Mouse (Mus musculus) limb, embryonic 12.5 days (tissue): Measurements from ENCODE around the gene C1ql1. TPM values are rescaled to one million over a fixed set of nuclear protein-coding genes. Genes with fewer than 3 reads are reported as not detected.
A peak's percentile ranks its signal among the peaks of the same experiment; 100 is the strongest.
"Not testable (repeated sequence)": the region's sequence is repeated elsewhere in the genome, so short reads cannot be mapped to it uniquely, and the experiment has no call there.

Source experiments
- ATAC-seq: fragments of 200-750 bp; cut with Nextera tagmentation; 2 replicates; pipeline ENCODE4 v1.8.0; 2017; ENCODE audit warnings: low read depth, moderate TSS enrichment; ENCODE audit not compliant: insufficient number of reproducible peaks, insufficient read depth, low FRiP score, low TSS enrichment
- H3K27ac ChIP-seq: fragments of 300-500 bp; sonication (generic); 2 replicates; pipeline ENCODE4 v1.5.1; 2016; ENCODE audit warnings: mild to moderate bottlenecking, moderate library complexity
- H3K27me3 ChIP-seq: fragments of 300-500 bp; sonication (generic); 2 replicates; pipeline ENCODE4 v1.6.1; 2016; ENCODE audit warnings: mild to moderate bottlenecking, moderate library complexity
- H3K36me3 ChIP-seq: fragments of 300-500 bp; sonication (generic); 2 replicates; pipeline ENCODE4 v1.6.1; 2016; ENCODE audit warnings: mild to moderate bottlenecking, moderate library complexity
- H3K4me1 ChIP-seq: fragments of 300-500 bp; sonication (generic); replicated peaks from 2 replicates; pipeline ENCODE4 v1.6.1; 2016
- H3K4me2 ChIP-seq: fragments of 300-500 bp; sonication (generic); 2 replicates; pipeline ENCODE4 v1.6.1; 2016; ENCODE audit warnings: mild to moderate bottlenecking, moderate library complexity
- H3K4me3 ChIP-seq: fragments of 300-500 bp; sonication (generic); replicated peaks from 2 replicates; pipeline ENCODE4 v1.5.1; 2016; ENCODE audit warnings: mild to moderate bottlenecking
- H3K9ac ChIP-seq: fragments of 300-500 bp; sonication (generic); replicated peaks from 2 replicates; pipeline ENCODE4 v1.6.1; 2016; ENCODE audit warnings: mild to moderate bottlenecking, moderate library complexity
- H3K9me3 ChIP-seq: fragments of 300-500 bp; sonication (generic); 2 replicates; pipeline ENCODE4 v1.6.1; 2016; ENCODE audit warnings: mild to moderate bottlenecking, moderate library complexity
- WGBS: fragments of 180-500 bp; shearing (Covaris S2); methylation state at CpG from one replicate; pipeline ENCODE4 v1.1.7; 2016; 5-methylcytosine and 5-hydroxymethylcytosine counted together
- polyA plus RNA-seq: library from polyadenylated mRNA; unstranded; fragments of >200 nt; fragmentation: Nextera tagmentation; extraction: Ambion mirVana; gene quantifications from 2 replicates; pipeline ENCODE4 v1.2.1, GENCODE M21; 2016

Gene C1ql1
- polyA plus RNA-seq, 1 experiment from 2014 or later: 1.3 TPM

- Histone ChIP-seq H3K4me3 (no peak overlapping the region), H3K27ac (no peak overlapping the region), H3K9me3 (no peaks in the 10 kb centered on the region), H3K4me1 (no peaks in the 10 kb centered on the region; the same call in 1 of the 2 replicates), H3K27me3 (peaks cover 9% of the 10 kb centered on the region; the same call in 1 of the 2 replicates), H3K36me3 (no peaks in the 10 kb centered on the region), H3K4me2 (no peak overlapping the region), H3K9ac (no peak overlapping the region)
- ATAC-seq: no peak
- 47% methylated on average over 6 of the region's 6 CpGs for WGBS
Observed at GRCm38 (mm10) chr11:102978052-102978666, 31.7 kb upstream of the C1ql1 start.

DNA sequence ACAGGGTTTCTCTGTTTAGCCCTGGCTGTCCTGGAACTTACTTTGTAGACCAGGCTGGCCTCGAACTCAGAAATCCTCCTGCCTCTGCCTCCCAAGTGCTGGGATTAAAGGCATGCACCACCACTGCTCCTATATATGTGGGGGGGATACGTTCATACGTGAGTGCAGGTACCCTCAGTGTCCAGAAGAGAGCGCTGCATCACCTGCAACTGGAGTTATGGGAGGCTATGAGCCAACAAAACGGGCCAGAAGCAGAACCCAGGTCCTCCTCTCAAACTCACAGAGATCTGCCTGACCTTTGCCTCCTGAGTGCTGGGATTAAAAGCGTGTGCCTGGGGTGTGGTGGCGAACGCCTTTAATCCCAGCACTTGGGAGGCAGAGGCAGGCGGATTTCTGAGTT is 29.5 kb upstream of the C1ql1 start:
- not testable (repeated sequence) for H3K27ac ChIP-seq, ATAC-seq, H3K9me3 ChIP-seq, H3K36me3 ChIP-seq, H3K4me1 ChIP-seq, H3K9ac ChIP-seq, H3K4me3 ChIP-seq, H3K4me2 ChIP-seq
- 82% methylated on average over 9 of the region's 9 CpGs for WGBS
- H3K27me3 ChIP-seq: peaks cover 24% of the 10 kb centered on the region

GRCm38 (mm10) chr11:102972326-102972725 is 25.8 kb upstream of the C1ql1 start:
- Histone ChIP-seq H3K4me3 (no peak overlapping the region), H3K9me3 (no peaks in the 10 kb centered on the region), H3K4me1 (peaks cover 7% of the 10 kb centered on the region), H3K9ac (no peak overlapping the region), H3K27me3 (peaks cover 42% of the 10 kb centered on the region), H3K36me3 (no peaks in the 10 kb centered on the region), H3K4me2 (no peak overlapping the region), H3K27ac (no peak overlapping the region)
- 79% methylated on average over 1 of the region's 1 CpGs for WGBS
- no peak for ATAC-seq

- no peaks in the 10 kb centered on the region for H3K9me3 ChIP-seq
- H3K36me3 ChIP-seq: no peaks in the 10 kb centered on the region
- peak overlapping the region; percentile 12; the same call in 1 of the 2 replicates for H3K27ac ChIP-seq
- peaks cover 42% of the 10 kb centered on the region for H3K27me3 ChIP-seq
- ATAC-seq: no peak
- no peak overlapping the region for H3K4me3 ChIP-seq
- peaks cover 7% of the 10 kb centered on the region for H3K4me1 ChIP-seq
- H3K9ac ChIP-seq: no peak overlapping the region
- no peak overlapping the region for H3K4me2 ChIP-seq
- WGBS: 50% methylated on average over 5 of the region's 5 CpGs
Observed at GRCm38 (mm10) chr11:102971604-102972003, 25.1 kb upstream of the C1ql1 start.

- Histone ChIP-seq H3K4me1 (peaks cover 23% of the 10 kb centered on the region), H3K9ac (no peak overlapping the region), H3K4me3 (no peak overlapping the region), H3K36me3 (no peaks in the 10 kb centered on the region), H3K4me2 (no peak overlapping the region), H3K27me3 (peaks cover 15% of the 10 kb centered on the region; the same call in 1 of the 2 replicates), H3K27ac (no peak overlapping the region), H3K9me3 (no peaks in the 10 kb centered on the region)
- WGBS: 67% methylated on average over 16 of the region's 16 CpGs
- peak; percentile 60; the same call in 1 of the 2 replicates for ATAC-seq
Observed at GRCm38 (mm10) chr11:102964547-102965091, 18.1 kb upstream of the C1ql1 start.

- Histone ChIP-seq H3K27ac (peak overlapping the region; percentile 76), H3K4me1 (peaks cover 23% of the 10 kb centered on the region), H3K9ac (peak overlapping the region; percentile 53), H3K9me3 (no peaks in the 10 kb centered on the region), H3K27me3 (peaks cover 13% of the 10 kb centered on the region; the same call in 1 of the 2 replicates), H3K36me3 (no peaks in the 10 kb centered on the region), H3K4me2 (peak overlapping the region; percentile 50), H3K4me3 (peak overlapping the region; percentile 23; the same call in 1 of the 2 replicates)
- ATAC-seq: no peak
- 20% methylated on average over 24 of the region's 24 CpGs for WGBS
Observed at GRCm38 (mm10) chr11:102963855-102964546, 17.5 kb upstream of the C1ql1 start.

DNA sequence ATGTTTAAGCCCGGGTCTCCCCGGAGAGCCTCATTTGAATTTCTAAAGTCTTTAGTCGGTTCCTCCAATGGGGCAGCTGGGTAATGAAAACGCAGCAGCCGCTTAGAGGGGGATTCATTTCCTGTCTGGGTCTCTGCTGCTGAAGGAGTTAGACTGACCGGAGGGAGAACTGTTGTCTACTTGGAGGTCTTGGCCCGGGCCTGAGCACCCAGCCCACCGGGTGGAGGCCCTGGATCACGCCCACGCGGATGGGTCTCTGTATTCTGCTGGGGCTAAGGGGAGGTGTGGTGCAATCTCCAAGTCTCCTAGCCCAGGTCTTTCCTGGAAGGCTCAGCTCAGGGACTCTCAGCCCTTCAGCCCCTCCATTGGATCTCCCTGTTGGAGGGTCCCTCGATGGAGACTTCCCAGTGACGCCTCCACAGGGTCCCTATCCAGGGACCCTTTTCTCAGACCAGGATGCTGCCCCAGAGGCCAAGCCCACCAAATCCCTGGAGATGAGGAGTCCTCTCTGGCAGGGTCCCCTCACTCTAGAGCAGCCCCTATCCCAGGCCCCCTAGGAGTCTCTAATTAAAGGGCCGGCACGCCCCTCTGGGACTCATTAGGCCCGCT is 16.9 kb upstream of the C1ql1 start:
- ATAC-seq: peak; percentile 60
- Histone ChIP-seq H3K4me1 (peaks cover 23% of the 10 kb centered on the region), H3K27ac (peak overlapping the region; percentile 76), H3K9ac (peak overlapping the region; percentile 53), H3K4me2 (peak overlapping the region; percentile 50), H3K36me3 (no peaks in the 10 kb centered on the region), H3K4me3 (peak overlapping the region; percentile 23), H3K27me3 (peaks cover 13% of the 10 kb centered on the region; the same call in 1 of the 2 replicates), H3K9me3 (no peaks in the 10 kb centered on the region)
- WGBS: 2% methylated on average over 16 of the region's 16 CpGs

DNA sequence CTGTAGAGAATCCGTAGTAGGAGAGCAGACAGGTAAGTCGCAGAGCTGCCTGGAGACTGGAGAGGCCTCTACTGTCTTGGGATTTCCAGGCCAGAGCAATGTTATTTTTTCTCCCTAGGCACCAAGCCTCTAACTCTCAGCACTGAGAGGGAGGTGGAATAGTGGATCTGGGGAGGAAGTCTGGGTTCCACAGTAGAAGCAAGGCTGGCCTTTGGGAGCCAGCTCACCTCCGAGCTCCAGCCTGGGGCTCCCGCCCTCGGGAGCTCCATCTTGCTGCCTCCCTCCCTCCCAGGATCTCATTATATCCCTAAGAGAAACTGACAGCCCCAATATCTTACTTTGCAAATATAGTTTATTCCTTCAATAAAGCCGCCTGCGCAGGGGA is 16.4 kb upstream of the C1ql1 start:
- peak overlapping the region; percentile 50 for H3K4me2 ChIP-seq
- H3K4me3 ChIP-seq: no peak overlapping the region
- 28% methylated on average over 7 of the region's 7 CpGs for WGBS
- 0 out of 2 replicates have a peak overlapping the region, but pooled peaks have one; percentile 53 for H3K9ac ChIP-seq
- H3K27ac ChIP-seq: peak overlapping the region; percentile 76
- no peaks in the 10 kb centered on the region for H3K36me3 ChIP-seq
- no peaks in the 10 kb centered on the region for H3K9me3 ChIP-seq
- no peak for ATAC-seq
- H3K4me1 ChIP-seq: peaks cover 23% of the 10 kb centered on the region
- peaks cover 9% of the 10 kb centered on the region; the same call in 1 of the 2 replicates for H3K27me3 ChIP-seq

DNA sequence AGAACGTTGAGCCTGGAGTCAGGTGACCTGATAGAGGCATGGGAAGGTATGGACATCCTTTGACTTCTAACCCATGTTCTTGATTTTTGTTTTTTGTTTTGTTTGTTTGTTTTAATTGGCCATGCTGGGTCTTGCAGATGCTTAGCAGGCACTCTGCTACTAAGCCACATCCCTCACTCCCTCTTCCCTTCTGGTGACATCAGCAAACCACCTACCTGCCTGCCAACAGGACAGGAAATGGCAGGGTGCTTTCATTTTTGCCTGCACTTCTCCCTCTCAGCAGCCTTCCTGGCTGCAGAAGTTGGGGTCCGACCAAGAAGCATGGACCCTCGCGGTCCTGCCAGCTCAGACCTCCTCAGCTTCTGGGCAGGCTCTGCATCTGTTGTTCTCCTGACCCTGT is 14.6 kb upstream of the C1ql1 start:
- Histone ChIP-seq H3K9ac (no peak overlapping the region), H3K27me3 (peaks cover 17% of the 10 kb centered on the region), H3K27ac (no peak overlapping the region), H3K4me2 (no peak overlapping the region), H3K36me3 (no peaks in the 10 kb centered on the region), H3K4me1 (peaks cover 30% of the 10 kb centered on the region), H3K4me3 (no peak overlapping the region), H3K9me3 (no peaks in the 10 kb centered on the region)
- 89% methylated on average over 4 of the region's 4 CpGs for WGBS
- no peak for ATAC-seq

GRCm38 (mm10) chr11:102958870-102959269 is 12.4 kb upstream of the C1ql1 start:
- Histone ChIP-seq H3K4me3 (no peak overlapping the region), H3K4me1 (peaks cover 19% of the 10 kb centered on the region), H3K9me3 (no peaks in the 10 kb centered on the region), H3K27me3 (peaks cover 24% of the 10 kb centered on the region), H3K27ac (no peak overlapping the region), H3K9ac (no peak overlapping the region), H3K36me3 (no peaks in the 10 kb centered on the region), H3K4me2 (no peak overlapping the region)
- WGBS: 76% methylated on average over 1 of the region's 1 CpGs
- no peak for ATAC-seq

DNA sequence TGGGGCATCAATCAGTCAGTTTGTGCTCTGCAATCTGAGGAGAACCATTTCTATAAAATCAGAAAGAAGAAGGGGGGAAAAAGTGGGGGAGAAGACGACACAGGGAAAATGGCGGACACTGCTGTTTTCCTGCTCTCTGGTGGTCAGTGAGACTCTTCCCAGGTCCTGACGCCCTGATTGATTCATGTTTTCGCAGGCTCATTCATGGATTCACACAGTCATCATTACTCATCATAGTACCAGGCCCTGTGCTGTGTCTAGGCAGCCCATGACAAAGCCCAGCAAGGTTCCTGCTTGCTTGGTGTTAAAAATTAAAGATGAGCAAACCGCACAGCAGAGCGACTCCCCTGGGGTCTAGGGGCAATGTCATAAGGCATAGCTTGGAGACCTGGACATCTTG is 11.9 kb upstream of the C1ql1 start:
- H3K27me3 ChIP-seq: peaks cover 22% of the 10 kb centered on the region
- 86% methylated on average over 6 of the region's 6 CpGs for WGBS
- no peak overlapping the region for H3K4me3 ChIP-seq
- H3K9ac ChIP-seq: no peak overlapping the region
- H3K36me3 ChIP-seq: no peaks in the 10 kb centered on the region
- no peak for ATAC-seq
- H3K27ac ChIP-seq: no peak overlapping the region
- H3K4me1 ChIP-seq: peaks cover 15% of the 10 kb centered on the region
- no peak overlapping the region for H3K4me2 ChIP-seq
- no peaks in the 10 kb centered on the region for H3K9me3 ChIP-seq
